Mouse (Mus musculus) myocyte (in vitro differentiated cells): Measurements from ENCODE around the gene Pkn1.

Experiments used
- E2F4 ChIP-seq: IDR thresholded peaks from one replicate; pipeline ENCODE4 v1.6.1; 2011; ENCODE audit warnings: mild to moderate bottlenecking, control low read depth, moderate library complexity; ENCODE audit not compliant: insufficient read depth
- MYOD1 ChIP-seq, 3 experiments: IDR thresholded peaks; one replicate each; pipeline ENCODE4 v1.6.1; 2011; ENCODE audit warnings: control low read depth in 2 of 3, low read depth in 2 of 3, mild to moderate bottlenecking in 2 of 3, moderate library complexity in 1 of 3; ENCODE audit not compliant: insufficient read length in 2 of 3, control insufficient read depth in 1 of 3

DNA sequence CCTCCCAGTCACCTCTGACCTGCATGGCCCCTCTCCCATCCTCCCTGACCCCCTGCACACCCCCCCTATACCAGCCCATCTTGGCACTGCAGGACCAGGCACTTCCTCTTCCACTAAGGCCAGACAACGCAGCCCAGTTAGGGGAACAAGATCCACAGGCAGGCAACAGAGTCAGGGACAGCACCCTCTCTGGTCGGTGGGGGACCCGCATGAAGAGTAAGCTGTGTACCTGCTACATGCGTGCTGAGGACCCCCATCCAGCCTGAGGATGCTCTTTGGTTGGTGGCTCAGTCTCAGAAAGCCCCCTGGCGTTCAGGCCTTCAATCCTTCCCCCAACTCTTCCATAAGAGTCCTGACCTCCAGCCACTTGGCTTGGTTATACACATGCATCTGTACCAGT lies 7.4 kb upstream of the Pkn1 start:
- TF ChIP-seq E2F4 (no peak), MYOD1 (IDR thresholded peaks at IDR 0.05; ENCODE audit: control insufficient read depth in 1 of 3, insufficient read length in 2 of 3, low read depth in 2 of 3) (no peak)
